Mouse (Mus musculus): ENCODE measurements around the gene Tmem163.

DNA sequence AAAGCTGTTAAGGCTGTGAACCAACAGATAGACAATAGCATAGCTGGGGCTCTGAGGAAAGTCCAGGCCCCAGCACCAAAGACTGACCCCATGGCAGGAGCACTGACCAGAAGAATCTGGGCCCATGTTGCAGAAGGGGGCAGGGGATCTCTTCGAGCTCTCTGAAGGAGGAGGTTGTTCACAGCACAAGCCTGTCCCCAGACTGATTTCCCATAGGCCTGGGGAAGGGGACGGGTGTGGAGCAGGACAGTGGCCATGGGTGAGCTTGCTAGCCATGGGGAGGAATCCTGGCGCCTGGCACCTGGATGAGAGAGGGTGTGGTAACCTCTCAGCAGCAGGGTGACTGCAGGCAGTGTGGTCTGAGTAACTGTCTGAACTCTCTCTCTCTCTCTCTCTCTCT lies 103.2 kb downstream of the Tmem163 start:
- no peak for TF ChIP-seq CTCF (conservative IDR thresholded peaks at IDR 0.05; ENCODE audit: insufficient read depth, insufficient read length, low read depth, low read length)
- TF ChIP-seq POLR2A (IDR thresholded peaks at IDR 0.05; ENCODE audit: low read depth, low read length), result no peak
